Mouse (Mus musculus): ENCODE measurements at regions not wholly inside any gene's neighbourhood (a gene's known extent, or its start where the extent isn't known, plus 50 kb on each side); places are given as distances from the start of the nearest gene placed in this dataset.

DNA sequence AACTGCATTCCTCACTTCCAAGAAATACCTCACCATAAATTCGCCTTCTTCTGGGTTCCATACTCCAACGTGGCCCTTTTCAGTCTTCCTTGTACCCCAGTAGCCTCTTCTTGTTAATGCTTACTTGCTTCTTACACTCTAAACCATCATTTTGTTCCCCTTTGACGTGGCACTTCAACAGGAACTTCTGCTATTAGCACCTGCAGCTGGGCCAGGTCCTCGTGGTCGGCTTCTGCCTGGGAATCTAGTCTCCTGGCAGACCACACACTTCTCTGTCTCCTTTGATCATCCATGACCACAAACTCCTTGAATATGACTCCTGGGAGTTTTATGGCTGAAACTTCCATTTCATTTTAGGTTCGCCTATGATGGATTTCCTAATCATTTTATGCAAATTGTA, 243.9 kb upstream of the Rag2 start:
- TF ChIP-seq CTCF (IDR thresholded peaks at IDR 0.05; ENCODE audit: low read depth) = no peak
- no peak for TF ChIP-seq EP300 (IDR thresholded peaks at IDR 0.05; ENCODE audit: low read depth)

Measured in liver, postnatal 0 days (tissue).